Mouse (Mus musculus) midbrain, embryonic 13.5 days (tissue): Measurements from ENCODE around the gene Dusp15. TPM values are rescaled to one million over a fixed set of nuclear protein-coding genes. Genes with fewer than 3 reads are reported as not detected.

ENCODE experiments used
- ATAC-seq: fragments of 200-750 bp; cut with Nextera tagmentation; 2 replicates; pipeline ENCODE4 v1.8.0; 2017; ENCODE audit warnings: mild to moderate bottlenecking, moderate TSS enrichment, moderate library complexity
- H3K27ac ChIP-seq: fragments of 300-500 bp; sonication (generic); 2 replicates; pipeline ENCODE4 v1.5.1; 2015; ENCODE audit warnings: inconsistent platforms, mild to moderate bottlenecking, moderate library complexity
- H3K27me3 ChIP-seq: fragments of 300-500 bp; sonication (generic); 2 replicates; pipeline ENCODE4 v1.6.1; 2015; ENCODE audit warnings: mild to moderate bottlenecking, inconsistent platforms
- H3K36me3 ChIP-seq: fragments of 300-500 bp; sonication (generic); 2 replicates; pipeline ENCODE4 v1.6.1; 2015; ENCODE audit warnings: mild to moderate bottlenecking, inconsistent platforms
- H3K4me1 ChIP-seq: fragments of 300-500 bp; sonication (generic); replicated peaks from 2 replicates; pipeline ENCODE4 v1.6.1; 2015; ENCODE audit warnings: inconsistent platforms
- H3K4me2 ChIP-seq: fragments of 300-500 bp; sonication (generic); replicated peaks from 2 replicates; pipeline ENCODE4 v1.6.1; 2015; ENCODE audit warnings: moderate library complexity, mild to moderate bottlenecking, inconsistent platforms
- H3K4me3 ChIP-seq: fragments of 300-500 bp; sonication (generic); replicated peaks from 2 replicates; pipeline ENCODE4 v1.5.1; 2015; ENCODE audit warnings: mild to moderate bottlenecking, inconsistent platforms
- H3K9ac ChIP-seq: fragments of 300-500 bp; sonication (generic); replicated peaks from 2 replicates; pipeline ENCODE4 v1.6.1; 2015; ENCODE audit warnings: mild to moderate bottlenecking, inconsistent platforms
- H3K9me3 ChIP-seq: fragments of 300-500 bp; sonication (generic); 2 replicates; pipeline ENCODE4 v1.6.1; 2016; ENCODE audit warnings: mild to moderate bottlenecking, inconsistent platforms
- WGBS: fragments of 180-500 bp; shearing (Covaris S2); methylation state at CpG from one replicate; pipeline ENCODE4 v1.1.7; 2015; 5-methylcytosine and 5-hydroxymethylcytosine counted together
- polyA plus RNA-seq: library from polyadenylated mRNA; unstranded; fragments of >200 nt; fragmentation: Nextera tagmentation; extraction: Ambion mirVana; gene quantifications from 2 replicates; pipeline ENCODE4 v1.2.1, GENCODE M21; 2015

Gene Dusp15
- 3.5 and 6.3 TPM in 2 replicates for polyA plus RNA-seq

DNA sequence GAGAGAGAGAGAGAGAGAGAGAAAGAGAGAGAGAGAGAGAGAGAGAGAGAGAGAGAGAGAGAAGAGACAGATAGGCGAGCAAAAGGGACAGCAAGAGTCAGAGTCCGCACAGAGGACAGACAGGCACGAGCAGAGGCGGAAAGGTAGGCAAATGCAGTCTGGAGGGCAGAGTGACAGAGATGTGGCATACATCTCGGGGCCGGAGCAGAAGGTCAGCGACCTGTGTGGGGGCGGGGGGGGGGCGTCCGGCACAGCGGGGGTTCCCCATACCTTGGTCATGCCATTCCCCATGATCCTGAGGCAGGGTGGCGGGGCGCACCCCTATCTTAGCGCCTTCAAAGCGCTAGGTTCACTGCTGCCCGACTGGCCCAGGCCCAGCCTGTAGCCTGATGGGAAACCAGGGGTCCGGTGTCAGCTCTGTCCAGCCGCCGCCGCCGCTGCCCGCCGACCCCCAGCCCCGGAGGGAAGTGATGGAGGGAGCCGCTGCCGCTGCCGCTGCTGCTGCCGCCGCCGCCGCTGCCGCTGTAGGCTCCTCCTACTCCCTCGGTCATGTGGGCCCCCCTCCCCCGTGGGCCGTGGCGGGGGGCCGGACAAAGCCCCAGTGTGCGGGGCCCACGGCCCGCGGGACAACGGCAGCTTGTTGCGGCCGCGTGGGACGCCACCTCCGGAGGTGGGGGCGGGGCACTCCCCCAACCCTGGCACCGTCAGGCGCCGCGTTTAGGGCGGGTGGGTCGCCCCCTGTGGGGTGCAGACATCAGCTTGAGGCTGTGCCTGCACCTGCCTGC is at the start of gene Dusp15:
Gene Dusp15 (minus strand): TSS at position 634 of the 785 bp plus-strand sequence.
- no peaks in the 10 kb centered on the region for H3K36me3 ChIP-seq
- no peaks in the 10 kb centered on the region for H3K9me3 ChIP-seq
- peak within 1 kb of the TSS; percentile 92 for H3K4me2 ChIP-seq
- ATAC-seq: peak; percentile 80
- H3K27me3 ChIP-seq: peaks cover 38% of the 10 kb centered on the region
- H3K9ac ChIP-seq: peak within 1 kb of the TSS; percentile 91
- H3K27ac ChIP-seq: peak within 1 kb of the TSS; percentile 76
- 1% methylated on average over 48 of the region's 54 CpGs for WGBS
- H3K4me3 ChIP-seq: peak within 1 kb of the TSS; percentile 72
- peaks cover 17% of the 10 kb centered on the region for H3K4me1 ChIP-seq

DNA sequence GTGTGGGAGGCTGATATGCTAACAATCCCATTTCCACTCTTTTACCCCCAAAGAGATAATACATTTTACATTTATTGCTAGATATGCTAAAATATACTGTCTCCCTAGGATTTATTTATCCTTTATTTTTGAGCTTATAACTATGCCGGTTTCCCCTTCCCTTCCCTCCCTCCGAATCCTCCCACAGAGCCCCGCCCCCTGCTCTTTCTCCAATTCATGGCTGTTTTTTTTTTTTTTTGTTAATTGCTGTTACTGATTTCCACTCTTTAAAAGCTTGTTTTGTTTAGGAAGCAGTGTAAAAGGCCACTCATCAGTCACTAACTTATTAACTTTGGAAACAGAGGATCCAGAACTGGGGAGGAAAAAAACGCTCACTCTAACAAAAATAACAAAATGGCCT is 45.5 kb upstream of the Dusp15 start:
- Histone ChIP-seq H3K27me3 (no peaks in the 10 kb centered on the region), H3K36me3 (no peaks in the 10 kb centered on the region), H3K27ac (no peak overlapping the region), H3K4me3 (no peak overlapping the region), H3K9me3 (no peaks in the 10 kb centered on the region), H3K4me1 (no peaks in the 10 kb centered on the region), H3K9ac (no peak overlapping the region), H3K4me2 (no peak overlapping the region)
- ATAC-seq: no peak
- 78% methylated on average over 4 of the region's 4 CpGs for WGBS

DNA sequence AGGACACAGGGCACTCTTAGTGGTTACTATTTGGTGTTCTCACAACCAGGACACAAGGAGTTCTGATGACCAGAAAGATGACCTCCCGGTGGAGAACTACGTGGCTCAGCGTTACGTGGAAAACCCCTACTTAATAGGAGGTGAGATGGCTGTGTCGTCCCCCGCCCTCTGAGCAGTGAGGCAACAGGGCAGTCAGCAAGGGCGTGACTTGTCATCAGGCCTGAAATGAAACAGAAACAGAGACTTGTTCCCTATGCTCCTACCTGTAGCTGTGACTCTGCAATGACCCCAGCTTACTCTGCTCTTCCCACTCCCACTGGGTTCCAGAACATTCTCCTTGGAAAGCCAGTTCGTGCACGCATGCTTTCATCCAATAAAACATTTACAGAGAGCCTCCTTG is 40.0 kb upstream of the Dusp15 start:
- no peak overlapping the region for H3K27ac ChIP-seq
- no peaks in the 10 kb centered on the region for H3K9me3 ChIP-seq
- H3K9ac ChIP-seq: no peak overlapping the region
- no peaks in the 10 kb centered on the region for H3K27me3 ChIP-seq
- 0 out of 2 replicates have a peak, but pooled peaks cover 3% of the 10 kb centered on the region for H3K4me1 ChIP-seq
- no peak overlapping the region for H3K4me3 ChIP-seq
- 91% methylated on average over 9 of the region's 9 CpGs for WGBS
- H3K4me2 ChIP-seq: no peak overlapping the region
- no peaks in the 10 kb centered on the region for H3K36me3 ChIP-seq
- no peak for ATAC-seq

DNA sequence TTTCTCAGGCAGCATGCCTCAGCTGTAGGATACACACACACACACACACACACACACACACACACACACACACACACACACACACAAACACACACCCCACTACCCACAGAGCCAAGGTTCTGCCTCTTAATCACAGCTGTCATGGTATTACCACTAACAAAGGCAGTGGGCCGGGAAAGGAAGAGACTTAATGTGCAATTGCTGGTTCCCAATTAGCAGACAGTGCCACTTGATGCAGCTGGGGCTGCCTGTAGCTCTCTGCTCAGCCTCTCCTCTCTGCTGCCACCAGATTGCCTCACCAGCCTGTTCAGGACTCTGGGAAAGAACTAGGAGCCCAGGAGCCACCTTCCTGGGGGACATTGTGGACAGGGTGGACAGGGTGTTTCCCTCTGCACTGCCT is 34.1 kb upstream of the Dusp15 start:
- Histone ChIP-seq H3K4me3 (no peak overlapping the region), H3K4me1 (peaks cover 8% of the 10 kb centered on the region; the same call in 1 of the 2 replicates), H3K27ac (no peak overlapping the region), H3K36me3 (no peaks in the 10 kb centered on the region), H3K27me3 (no peaks in the 10 kb centered on the region), H3K4me2 (no peak overlapping the region), H3K9ac (peak overlapping the region; percentile 48), H3K9me3 (no peaks in the 10 kb centered on the region)
- WGBS: 8% methylated on average over 1 of the region's 1 CpGs
- peak; percentile 58; the same call in 1 of the 2 replicates for ATAC-seq

DNA sequence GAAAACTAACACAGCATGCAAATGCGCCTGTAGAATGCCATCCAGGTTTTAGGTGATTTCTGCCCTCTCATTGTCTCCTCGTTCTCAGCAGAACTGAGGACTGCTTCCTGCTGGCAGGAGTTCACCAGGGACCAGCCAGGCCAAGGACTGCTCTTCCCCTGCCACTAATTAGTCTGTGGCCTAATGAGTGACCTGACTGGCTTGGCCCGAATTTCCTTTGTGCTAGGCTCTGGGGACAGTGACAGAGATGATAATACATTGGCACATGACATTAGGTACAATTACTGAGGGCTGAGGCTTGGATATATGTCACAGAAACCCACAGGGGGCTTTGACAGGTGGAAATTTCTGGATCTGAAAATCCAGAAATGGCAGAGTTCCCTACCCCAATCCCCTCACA is 25.5 kb upstream of the Dusp15 start:
- Histone ChIP-seq H3K9ac (no peak overlapping the region), H3K4me1 (no peaks in the 10 kb centered on the region), H3K4me2 (no peak overlapping the region), H3K36me3 (no peaks in the 10 kb centered on the region), H3K9me3 (no peaks in the 10 kb centered on the region), H3K27me3 (no peaks in the 10 kb centered on the region), H3K4me3 (no peak overlapping the region), H3K27ac (no peak overlapping the region)
- ATAC-seq: no peak
- 57% methylated on average over 3 of the region's 3 CpGs for WGBS

DNA sequence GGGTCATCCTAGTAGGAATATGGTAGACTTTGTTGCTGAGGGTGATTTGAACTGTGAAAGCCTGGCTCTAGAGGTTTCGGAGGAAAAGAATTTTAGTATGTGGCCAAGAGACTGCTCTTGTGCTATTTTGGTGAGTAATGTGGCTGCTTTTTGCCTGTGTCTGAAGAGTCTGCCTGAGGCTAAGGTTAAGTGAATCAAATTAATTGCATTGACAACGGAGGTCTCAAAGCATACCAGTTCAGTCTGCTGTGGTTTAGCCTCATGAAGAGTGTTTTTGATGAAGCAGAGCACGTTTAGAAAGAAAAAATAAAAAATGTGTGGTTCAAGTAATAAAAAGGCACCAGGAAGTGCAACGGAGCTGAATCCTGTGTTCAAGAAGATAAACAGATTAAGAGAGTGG is 14.1 kb upstream of the Dusp15 start:
- H3K9me3 ChIP-seq: no peaks in the 10 kb centered on the region
- H3K4me1 ChIP-seq: peaks cover 8% of the 10 kb centered on the region; the same call in 1 of the 2 replicates
- H3K4me2 ChIP-seq: no peak overlapping the region
- 73% methylated on average over 4 of the region's 4 CpGs for WGBS
- H3K9ac ChIP-seq: no peak overlapping the region
- 0 out of 2 replicates have a peak, but pooled peaks cover 2% of the 10 kb centered on the region for H3K27me3 ChIP-seq
- no peak overlapping the region for H3K27ac ChIP-seq
- no peak for ATAC-seq
- H3K36me3 ChIP-seq: no peaks in the 10 kb centered on the region
- no peak overlapping the region for H3K4me3 ChIP-seq

DNA sequence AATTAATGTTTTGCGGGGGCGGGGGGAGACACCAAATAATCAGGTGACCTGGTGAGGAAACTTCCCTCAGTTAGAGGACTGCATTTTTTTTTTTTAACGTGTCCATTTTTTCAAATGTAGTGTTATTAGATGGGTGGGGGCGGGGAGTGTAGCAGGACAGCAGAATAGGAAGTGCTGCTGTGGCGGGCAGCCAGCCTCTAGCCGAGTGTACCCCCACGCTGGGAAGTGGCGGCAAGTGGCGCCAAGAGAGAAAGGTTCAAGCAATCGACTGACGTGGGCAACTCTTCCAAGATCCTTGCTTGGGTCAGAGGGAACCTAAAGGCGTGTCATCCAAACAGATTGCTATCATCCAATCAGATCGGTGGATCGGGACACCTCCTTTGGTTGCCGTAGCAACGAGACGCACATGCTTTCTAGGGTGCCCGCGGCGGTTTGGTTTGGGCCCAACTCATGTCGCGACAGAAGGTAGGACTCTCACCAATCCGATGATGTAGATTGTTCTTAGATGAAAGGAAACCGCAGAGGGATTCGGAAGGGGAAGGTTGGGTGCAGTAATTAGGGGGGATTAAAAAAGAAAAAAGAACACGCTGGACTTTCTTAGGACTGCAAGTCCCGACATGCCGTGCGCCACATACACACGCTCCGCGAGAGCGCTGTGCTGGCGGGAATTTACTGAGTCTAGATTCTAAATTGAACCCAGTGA is 10.7 kb upstream of the Dusp15 start, which contains the start of gene Ttll9:
Gene Ttll9 (plus strand): TSS at position 395 of the 703 bp plus-strand sequence.
- H3K27ac ChIP-seq: no peak within 1 kb of the TSS
- peak within 1 kb of the TSS; percentile 61 for H3K9ac ChIP-seq
- H3K4me1 ChIP-seq: peaks cover 8% of the 10 kb centered on the region; the same call in 1 of the 2 replicates
- under 1% methylated on average over 34 of the region's 34 CpGs for WGBS
- H3K4me3 ChIP-seq: peak within 1 kb of the TSS; percentile 46
- H3K36me3 ChIP-seq: no peaks in the 10 kb centered on the region
- ATAC-seq: peak; percentile 95
- no peaks in the 10 kb centered on the region for H3K9me3 ChIP-seq
- H3K27me3 ChIP-seq: 0 out of 2 replicates have a peak, but pooled peaks cover 7% of the 10 kb centered on the region
- H3K4me2 ChIP-seq: peak within 1 kb of the TSS; percentile 63

DNA sequence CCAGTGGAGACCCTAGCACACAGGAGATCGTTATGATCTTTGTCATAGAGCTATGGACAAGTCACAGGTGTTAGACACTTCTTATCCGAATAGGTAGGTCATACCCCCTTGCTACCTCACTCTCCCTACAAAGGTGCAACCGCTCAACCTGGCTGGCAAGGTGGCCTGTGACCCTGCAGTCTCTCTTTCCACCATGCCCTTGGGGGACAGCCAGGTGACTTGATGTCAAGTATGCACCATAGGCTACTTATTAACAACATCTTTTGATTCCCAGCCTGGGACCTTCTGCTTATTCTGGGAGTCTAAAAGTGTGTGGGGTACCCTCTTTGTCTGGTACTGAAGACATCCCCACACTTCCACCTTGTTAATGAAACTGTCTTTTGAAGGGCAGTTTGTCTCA is 6.6 kb upstream of the Dusp15 start:
- 81% methylated on average over 3 of the region's 3 CpGs for WGBS
- Histone ChIP-seq H3K4me2 (no peak overlapping the region), H3K9me3 (no peaks in the 10 kb centered on the region), H3K4me1 (peaks cover 8% of the 10 kb centered on the region; the same call in 1 of the 2 replicates), H3K36me3 (no peaks in the 10 kb centered on the region), H3K27ac (no peak overlapping the region), H3K4me3 (no peak overlapping the region), H3K27me3 (peaks cover 22% of the 10 kb centered on the region; the same call in 1 of the 2 replicates), H3K9ac (no peak overlapping the region)
- no peak for ATAC-seq

DNA sequence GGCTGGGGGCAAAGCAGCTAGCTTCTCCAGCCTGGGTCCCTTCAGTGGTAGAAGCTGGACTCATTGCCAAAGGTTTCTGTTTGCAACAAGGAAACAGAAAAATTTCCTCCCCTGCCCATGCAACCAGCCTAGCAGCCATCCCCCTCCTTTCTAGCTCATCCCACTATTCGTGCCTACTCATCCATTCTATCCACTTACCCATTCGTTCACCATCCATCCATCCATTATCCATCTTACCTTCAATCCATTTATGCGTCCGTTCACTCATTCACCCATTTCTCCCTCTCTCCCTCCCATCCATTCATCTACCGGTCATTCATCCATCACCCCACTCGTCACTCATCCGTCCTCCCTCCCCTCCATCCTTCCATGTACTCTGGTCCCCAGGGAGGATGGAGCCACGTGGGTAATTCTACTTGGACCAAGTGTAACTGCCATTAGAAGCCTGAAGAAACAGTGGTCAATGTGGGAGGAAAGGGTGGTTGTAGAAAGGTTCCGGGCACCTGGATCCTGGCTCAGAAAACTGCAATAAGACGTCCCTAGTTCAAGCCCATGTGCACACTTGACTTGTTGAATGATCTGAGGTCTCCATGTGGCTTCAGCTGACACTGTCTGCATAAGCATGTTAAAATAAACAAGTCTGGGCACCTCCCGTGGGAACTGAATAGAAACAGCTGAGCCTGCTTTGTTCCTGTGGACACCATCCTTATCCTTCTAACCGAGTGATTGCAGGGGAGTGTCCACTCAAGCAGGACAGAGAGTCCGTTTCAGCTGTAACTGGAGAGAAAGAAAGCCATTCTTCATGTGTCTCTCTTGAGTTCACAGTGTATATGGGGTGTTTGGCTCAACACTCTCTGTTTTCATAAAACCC is 587 bp upstream of the Dusp15 start:
- Histone ChIP-seq H3K4me1 (peaks cover 17% of the 10 kb centered on the region), H3K9me3 (no peaks in the 10 kb centered on the region), H3K36me3 (no peaks in the 10 kb centered on the region), H3K4me2 (peak overlapping the region; percentile 92), H3K27me3 (peaks cover 40% of the 10 kb centered on the region), H3K9ac (peak overlapping the region; percentile 91), H3K4me3 (peak overlapping the region; percentile 72), H3K27ac (peak overlapping the region; percentile 76)
- ATAC-seq: peak; percentile 13
- 11% methylated on average over 13 of the region's 13 CpGs for WGBS

DNA sequence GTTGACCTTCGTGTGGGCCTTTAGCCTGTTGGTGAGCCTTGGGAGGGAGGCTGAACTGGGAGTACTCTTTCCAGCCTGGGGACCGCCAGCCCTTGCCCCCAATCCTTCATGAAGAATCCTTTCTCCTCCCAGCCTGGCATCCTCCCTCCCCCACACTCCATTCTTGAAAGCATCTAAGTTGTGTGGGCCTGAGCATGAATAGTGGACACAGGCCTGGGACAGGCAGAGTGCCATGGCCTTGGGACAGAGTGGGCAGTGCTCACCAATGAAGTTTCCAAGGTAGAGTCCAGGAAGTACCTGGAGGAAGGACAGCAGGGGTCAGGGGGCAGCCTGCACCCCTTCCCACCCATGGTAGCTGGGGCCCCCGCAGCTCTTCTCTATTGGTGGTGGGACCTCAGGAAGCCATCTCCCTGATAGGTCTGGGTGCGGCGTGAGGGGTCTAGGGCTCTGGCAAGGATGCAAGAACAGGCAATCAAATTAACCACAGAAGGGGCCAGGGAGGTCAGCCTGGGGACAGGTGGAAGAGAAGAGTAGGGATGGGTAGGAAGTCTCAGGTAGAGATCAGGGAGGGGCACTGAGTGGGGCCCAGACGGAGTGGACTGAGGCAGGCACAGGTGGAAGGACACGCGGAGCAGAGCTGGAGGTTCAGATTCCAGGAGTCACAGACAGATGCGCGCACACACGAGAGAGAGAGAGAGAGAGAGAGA is 987 bp downstream of the Dusp15 start:
- H3K4me3 ChIP-seq: peak overlapping the region; percentile 72
- 37% methylated on average over 11 of the region's 11 CpGs for WGBS
- H3K9ac ChIP-seq: peak overlapping the region; percentile 91; the same call in 1 of the 2 replicates
- no peaks in the 10 kb centered on the region for H3K9me3 ChIP-seq
- no peaks in the 10 kb centered on the region for H3K36me3 ChIP-seq
- H3K4me1 ChIP-seq: peaks cover 17% of the 10 kb centered on the region
- H3K27me3 ChIP-seq: peaks cover 43% of the 10 kb centered on the region
- H3K27ac ChIP-seq: no peak overlapping the region
- ATAC-seq: peak; percentile 61
- peak overlapping the region; percentile 92 for H3K4me2 ChIP-seq

DNA sequence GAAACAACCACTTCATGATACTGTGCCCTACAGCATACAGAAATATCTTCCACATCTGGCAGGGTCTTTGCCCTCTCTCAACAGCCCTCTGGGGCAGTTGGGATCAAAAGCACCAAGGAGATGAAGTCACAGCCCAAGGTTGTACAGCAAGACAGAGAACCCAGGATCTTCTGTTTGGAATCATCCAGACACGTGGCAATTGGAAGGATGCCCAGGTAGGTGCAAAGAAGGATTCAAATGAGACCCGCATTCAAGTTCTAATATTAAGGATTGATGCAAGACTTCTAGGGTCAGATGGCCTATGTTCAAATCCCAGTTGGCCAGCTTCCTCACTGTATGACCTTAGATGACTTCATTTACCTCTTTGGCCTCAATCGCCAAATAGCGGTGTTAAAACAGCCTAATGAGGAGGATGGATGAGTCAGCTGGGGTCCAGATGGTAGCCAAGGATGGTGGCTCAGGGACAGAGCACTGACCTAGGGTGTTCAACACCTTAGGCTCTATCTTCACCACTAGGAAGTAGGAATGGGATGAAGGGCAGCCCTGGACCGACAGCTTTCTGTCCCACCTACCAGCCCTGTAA is 3.0 kb downstream of the Dusp15 start:
- H3K4me3 ChIP-seq: no peak overlapping the region
- 91% methylated on average over 5 of the region's 5 CpGs for WGBS
- peaks cover 53% of the 10 kb centered on the region for H3K27me3 ChIP-seq
- H3K27ac ChIP-seq: no peak overlapping the region
- no peaks in the 10 kb centered on the region for H3K36me3 ChIP-seq
- H3K4me1 ChIP-seq: peaks cover 20% of the 10 kb centered on the region
- H3K9me3 ChIP-seq: no peaks in the 10 kb centered on the region
- no peak for ATAC-seq
- no peak overlapping the region for H3K9ac ChIP-seq
- no peak overlapping the region for H3K4me2 ChIP-seq
